Mouse (Mus musculus) inflammation-experienced regulatory T-cells, adult 16 weeks (primary cell): ENCODE results near the gene Ccdc28a. TPM values are rescaled to one million over a fixed set of nuclear protein-coding genes. Genes with fewer than 3 reads are reported as not detected.

ENCODE experiments used
- polyA plus RNA-seq: library from polyadenylated mRNA; unstranded; fragments of 100-300 nt; shearing (Covaris generic); gene quantifications from one replicate; pipeline ENCODE4 v1.2.1, GENCODE M21; 2017

Ccdc28a gene
- 60.3 TPM for polyA plus RNA-seq

DNA sequence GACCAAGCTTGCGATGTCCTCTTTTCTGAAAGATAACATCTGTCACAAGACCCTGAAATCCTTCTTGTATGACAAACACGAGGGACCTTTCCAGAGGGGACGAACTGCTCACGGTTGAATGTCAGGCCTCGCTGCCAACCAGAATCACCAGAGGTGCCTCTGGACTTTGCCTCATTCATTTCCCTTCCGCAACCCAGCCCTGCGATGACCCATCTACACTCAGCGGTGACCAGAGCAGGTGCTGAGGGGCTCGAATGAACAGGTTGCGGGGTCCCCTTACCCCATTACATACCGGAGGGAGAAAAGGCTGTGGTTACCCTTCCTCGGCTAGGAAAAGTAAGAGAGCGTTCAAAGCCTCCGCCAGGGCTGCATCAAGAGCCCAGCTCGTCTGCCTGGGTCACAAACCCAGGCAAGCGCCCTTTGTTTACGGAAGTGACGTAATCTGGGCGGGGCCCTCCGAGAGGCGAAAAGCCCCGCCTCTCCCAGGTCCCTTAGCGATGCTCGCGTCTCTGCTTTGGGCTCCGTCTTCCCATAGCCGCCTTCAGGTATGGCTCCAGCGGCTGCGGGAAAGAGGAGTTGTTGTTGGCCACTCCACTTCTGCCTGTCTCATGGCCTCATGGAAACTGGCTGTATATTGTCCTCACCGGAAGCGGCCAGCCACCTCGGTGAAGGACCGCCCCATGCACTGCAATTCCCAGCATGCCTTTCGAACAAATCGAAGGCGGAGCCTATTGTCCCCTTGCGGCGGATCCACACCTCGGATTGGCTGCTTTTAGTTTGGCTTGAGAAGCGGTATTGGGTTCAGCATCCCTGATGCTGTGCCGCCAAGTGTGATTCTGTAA lies at the start of gene Ccdc28a:
Gene Ccdc28a (minus strand): TSS at position 439 of the 842 bp plus-strand sequence.

GRCm38 (mm10) chr10:18210726-18211125 lies 24.1 kb downstream of the Ccdc28a start, which contains the start of gene Ect2l:
TSS of gene Ect2l (minus strand) at chr10:18210890.

Other genes starting within 250 kb of the Ccdc28a start
- 347 TPM for gene Abracl, start 211.7 kb downstream of the Ccdc28a start, polyA plus RNA-seq
- gene Reps1, start 179.1 kb downstream of the Ccdc28a start, polyA plus RNA-seq, result 20.9 TPM
- 1.3 TPM for gene Ect2l, start 24.1 kb downstream of the Ccdc28a start, polyA plus RNA-seq
- 1.3 TPM for gene Nhsl1, start 84.0 kb upstream of the Ccdc28a start, polyA plus RNA-seq